In genomic region chr9:116340952-116341351, GRCm38 (mm10) we compare ENCODE assay signal across 11 mouse cellular contexts.
A peak's percentile ranks its signal among the peaks of the same experiment; 100 is the strongest.
DNase-seq lines count a peak whose midpoint lies in the region; ATAC-seq and TF ChIP-seq lines count a peak whose summit lies in the region.
"Had no signal": no experiment of that assay in that cellular context is flagged by ENCODE, and none has a peak within 500 bp of the region (broad histone marks: within the 10 kb centered on the region; RNA-seq: fewer than 3 reads in every experiment).

No protein-coding gene starts in this region.

- no peak overlapping the region for H3K27ac ChIP-seq in hindbrain, postnatal 0 days
- H3K27ac ChIP-seq in hindbrain, embryonic 16.5 days (ENCODE audit: low read depth, low read length), result no peak overlapping the region
- H3K27ac ChIP-seq in midbrain, postnatal 0 days (ENCODE audit: low read depth, low read length), result no peak overlapping the region
- H3K27ac ChIP-seq in midbrain, embryonic 15.5 days, result no peak overlapping the region
- H3K27ac ChIP-seq in MEL (ENCODE audit: control insufficient read depth, low read depth, low read length), result no peak overlapping the region
- H3K27ac ChIP-seq: embryonic facial prominence, embryonic 12.5 days; stomach, embryonic 15.5 days had no signal

- DNase-seq in hindbrain, postnatal 0 days (ENCODE audit: low spot score), result no peak
- DNase-seq in midbrain, postnatal 0 days (ENCODE audit: low spot score), result no peak
- DNase-seq in MEL (ENCODE audit: low read depth, low spot score), result peak; percentile 10
- DNase-seq in thymus, postnatal 25 days, result peak; percentile 70
- no peak for DNase-seq in adrenal gland, postnatal 10 days
- DNase-seq in right cerebral cortex, adult 18-20 months, result no peak
- DNase-seq: left cerebral cortex, postnatal 4 days had no signal

- TF ChIP-seq POLR2A in MEL (IDR thresholded peaks at IDR 0.05; ENCODE audit: control insufficient read depth in 1 of 2, insufficient read depth in 1 of 2, low read depth in 1 of 2, low read length in 2 of 2, poor library complexity in 1 of 2), result no peak

- peak; percentile 46 for TF ChIP-seq CTCF in hindbrain, postnatal 0 days (IDR thresholded peaks at IDR 0.05; ENCODE audit: low read depth)
- TF ChIP-seq CTCF in midbrain, postnatal 0 days (IDR thresholded peaks at IDR 0.05), result peak; percentile 54
- TF ChIP-seq CTCF in MEL (IDR thresholded peaks at IDR 0.05 in 2 of 3, conservative IDR thresholded peaks at IDR 0.05 in 1 of 3; ENCODE audit: control insufficient read depth in 1 of 3, insufficient read depth in 1 of 3, low read depth in 2 of 3, low read length in 3 of 3, poor library complexity in 1 of 3, severe bottlenecking in 1 of 3), result peak; percentile 4 to 30 (median 12); a peak in 2 of 6 replicates

- no peaks in the 10 kb centered on the region for H3K27me3 ChIP-seq in hindbrain, postnatal 0 days (ENCODE audit: insufficient read depth, low read length)
- H3K27me3 ChIP-seq in hindbrain, embryonic 16.5 days (replicated peaks; ENCODE audit: control insufficient read depth, insufficient read depth, low read length), result no peaks in the 10 kb centered on the region
- no peaks in the 10 kb centered on the region for H3K27me3 ChIP-seq in midbrain, postnatal 0 days (ENCODE audit: insufficient read depth, low read length)
- no peaks in the 10 kb centered on the region for H3K27me3 ChIP-seq in midbrain, embryonic 15.5 days (replicated peaks)
- no peaks in the 10 kb centered on the region for H3K27me3 ChIP-seq in MEL (ENCODE audit: control insufficient read depth in 1 of 2, insufficient read depth in 2 of 2, low read length in 2 of 2)
- H3K27me3 ChIP-seq: embryonic facial prominence, embryonic 12.5 days; stomach, embryonic 15.5 days had no signal

- no peak overlapping the region for H3K9ac ChIP-seq in hindbrain, postnatal 0 days (replicated peaks; ENCODE audit: low read length)
- H3K9ac ChIP-seq in hindbrain, embryonic 16.5 days (ENCODE audit: low read depth, low read length), result no peak overlapping the region
- H3K9ac ChIP-seq in midbrain, postnatal 0 days (replicated peaks; ENCODE audit: low read length, poor library complexity, severe bottlenecking), result no peak overlapping the region
- no peak overlapping the region for H3K9ac ChIP-seq in midbrain, embryonic 15.5 days
- H3K9ac ChIP-seq in MEL (ENCODE audit: control insufficient read depth, low read depth, low read length, poor library complexity, severe bottlenecking), result no peak overlapping the region
- H3K9ac ChIP-seq: embryonic facial prominence, embryonic 12.5 days; stomach, embryonic 15.5 days had no signal

- peak; percentile 33 for TF ChIP-seq RAD21 in MEL (IDR thresholded peaks at IDR 0.05; ENCODE audit: low read depth, low read length)

- H3K79me2 ChIP-seq in MEL (ENCODE audit: control insufficient read depth, insufficient read depth, low read length, poor library complexity), result no peaks in the 10 kb centered on the region

- H3K9me3 ChIP-seq in hindbrain, postnatal 0 days (ENCODE audit: low read length), result no peaks in the 10 kb centered on the region
- H3K9me3 ChIP-seq in hindbrain, embryonic 16.5 days (ENCODE audit: control insufficient read depth, low read length), result no peaks in the 10 kb centered on the region
- H3K9me3 ChIP-seq in midbrain, postnatal 0 days (ENCODE audit: low read length), result no peaks in the 10 kb centered on the region
- H3K9me3 ChIP-seq in midbrain, embryonic 15.5 days, result no peaks in the 10 kb centered on the region; the same call in 1 of the 2 replicates
- H3K9me3 ChIP-seq in MEL (replicated peaks; ENCODE audit: insufficient read depth, low read length), result no peaks in the 10 kb centered on the region
- H3K9me3 ChIP-seq: embryonic facial prominence, embryonic 12.5 days; stomach, embryonic 15.5 days had no signal

- ATAC-seq in hindbrain, postnatal 0 days, result no peak
- ATAC-seq in hindbrain, embryonic 16.5 days, result no peak
- ATAC-seq in midbrain, postnatal 0 days (ENCODE audit: low FRiP score), result no peak
- no peak for ATAC-seq in midbrain, embryonic 15.5 days (replicated peaks)

- no peak overlapping the region for H3K4me2 ChIP-seq in hindbrain, postnatal 0 days (ENCODE audit: low read depth, low read length)
- H3K4me2 ChIP-seq in hindbrain, embryonic 16.5 days (ENCODE audit: low read length), result no peak overlapping the region
- H3K4me2 ChIP-seq in midbrain, postnatal 0 days (ENCODE audit: low read depth, low read length, poor library complexity, severe bottlenecking), result no peak overlapping the region
- H3K4me2 ChIP-seq in midbrain, embryonic 15.5 days, result no peak overlapping the region
- H3K4me2 ChIP-seq: embryonic facial prominence, embryonic 12.5 days; stomach, embryonic 15.5 days had no signal

- no peak for TF ChIP-seq EP300 in MEL (IDR thresholded peaks at IDR 0.05; ENCODE audit: low read depth in 1 of 2, low read length in 2 of 2)

- no peak overlapping the region for H3K4me3 ChIP-seq in hindbrain, postnatal 0 days (ENCODE audit: low read length)
- H3K4me3 ChIP-seq in hindbrain, embryonic 16.5 days (ENCODE audit: low read length), result no peak overlapping the region
- no peak overlapping the region for H3K4me3 ChIP-seq in midbrain, postnatal 0 days (ENCODE audit: low read depth, low read length)
- no peak overlapping the region for H3K4me3 ChIP-seq in midbrain, embryonic 15.5 days
- no peak overlapping the region for H3K4me3 ChIP-seq in MEL (ENCODE audit: control insufficient read depth in 1 of 2, insufficient read depth in 1 of 2, low read depth in 2 of 2, low read length in 2 of 2)
- H3K4me3 ChIP-seq: embryonic facial prominence, embryonic 12.5 days; stomach, embryonic 15.5 days had no signal

- H3K36me3 ChIP-seq in hindbrain, postnatal 0 days (ENCODE audit: insufficient read depth, low read length), result no peaks in the 10 kb centered on the region
- no peaks in the 10 kb centered on the region for H3K36me3 ChIP-seq in hindbrain, embryonic 16.5 days (ENCODE audit: control insufficient read depth, insufficient read depth, low read length)
- H3K36me3 ChIP-seq in midbrain, postnatal 0 days (ENCODE audit: insufficient read depth, low read length), result no peaks in the 10 kb centered on the region
- H3K36me3 ChIP-seq in midbrain, embryonic 15.5 days (replicated peaks), result no peaks in the 10 kb centered on the region
- H3K36me3 ChIP-seq in MEL (ENCODE audit: control insufficient read depth in 1 of 2, insufficient read depth in 2 of 2, low read length in 2 of 2), result no peaks in the 10 kb centered on the region
- H3K36me3 ChIP-seq: embryonic facial prominence, embryonic 12.5 days; stomach, embryonic 15.5 days had no signal

- no peaks in the 10 kb centered on the region; the same call in 1 of the 2 replicates for H3K4me1 ChIP-seq in hindbrain, postnatal 0 days (ENCODE audit: insufficient read depth, low read length)
- no peaks in the 10 kb centered on the region for H3K4me1 ChIP-seq in hindbrain, embryonic 16.5 days (ENCODE audit: control insufficient read depth, insufficient read depth, low read depth, low read length)
- no peaks in the 10 kb centered on the region for H3K4me1 ChIP-seq in midbrain, postnatal 0 days (ENCODE audit: insufficient read depth, low read length)
- H3K4me1 ChIP-seq in midbrain, embryonic 15.5 days, result no peaks in the 10 kb centered on the region
- H3K4me1 ChIP-seq in MEL (ENCODE audit: control insufficient read depth in 1 of 2, insufficient read depth in 2 of 2, low read length in 2 of 2), result no peaks in the 10 kb centered on the region
- H3K4me1 ChIP-seq: embryonic facial prominence, embryonic 12.5 days; stomach, embryonic 15.5 days had no signal

TF ChIP-seq in MEL, 35 proteins besides CTCF, POLR2A, EP300 and RAD21:
- no peak for TF ChIP-seq POLR2AphosphoS2 (IDR thresholded peaks at IDR 0.05; ENCODE audit: low read length)
- TF ChIP-seq SMC3 (IDR thresholded peaks at IDR 0.05; ENCODE audit: low read depth, low read length), result 0 out of 2 replicates have a peak, but pooled peaks have one; percentile 7
- TF ChIP-seq BHLHE40 (IDR thresholded peaks at IDR 0.05; ENCODE audit: borderline replicate concordance, low read depth, low read length), result no peak

Comparison
In these comparisons a context has a peak if more than half of its experiments do, and no peak if none do; other contexts are left out.
1. DNase-seq: peak in MEL (single experiment) and thymus, postnatal 25 days (single experiment); none in hindbrain, postnatal 0 days (single experiment), midbrain, postnatal 0 days (single experiment), adrenal gland, postnatal 10 days (single experiment) and right cerebral cortex, adult 18-20 months (single experiment).
2. Peak in every context shown above with its lines, with median percentiles within 50 percentile points of each other: CTCF ChIP-seq.